Mouse (Mus musculus) liver, adult 2 months (tissue): ENCODE measurements around the gene Uqcr11.

ENCODE experiments used
- CTCF ChIP-seq: fragments of 200-500 bp; IDR thresholded peaks from 2 replicates; pipeline ENCODE4 v1.5.1; 2011; ENCODE audit warnings: low read depth, low read length, control low read depth
- POLR2A ChIP-seq: fragments of 200-500 bp; IDR thresholded peaks from 2 replicates; pipeline ENCODE4 v1.6.1; 2011; ENCODE audit warnings: low read length, control low read depth; ENCODE audit not compliant: insufficient read depth; ENCODE audit errors: extremely low read depth

DNA sequence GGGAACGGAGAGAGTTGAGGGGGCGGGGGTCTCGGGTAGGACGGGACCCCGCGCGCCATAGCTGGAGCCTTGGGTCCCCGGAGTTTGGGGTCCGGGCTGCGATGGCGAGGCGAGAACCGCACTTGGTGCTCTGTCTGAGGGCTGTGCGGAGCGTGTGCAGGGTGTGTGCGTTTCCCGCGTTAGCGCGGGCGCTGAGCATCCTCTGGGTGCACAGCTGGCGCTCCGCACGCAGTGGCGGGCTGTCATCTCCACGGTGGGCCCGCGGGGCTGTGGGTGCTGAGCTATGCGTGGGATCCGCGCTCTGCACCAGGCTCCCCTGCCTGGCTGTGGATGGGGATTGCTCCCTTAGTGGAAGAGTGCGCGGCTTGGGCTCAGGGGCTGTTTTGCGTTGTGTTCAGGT lies 49.9 kb downstream of the Uqcr11 start:
- TF ChIP-seq POLR2A (no peak), CTCF (no peak)
